Mouse (Mus musculus): ENCODE data around the gene Tubb4b. TPM values are rescaled to one million over a fixed set of nuclear protein-coding genes. Genes with fewer than 3 reads are reported as not detected.

The Tubb4b gene
- polyA plus RNA-seq, 1 experiment from 2014 or later: 387 TPM

GRCm38 (mm10) chr2:25224766-25225752, 557 bp upstream of the Tubb4b start:
- no peaks in the 10 kb centered on the region for H3K9me3 ChIP-seq (ENCODE audit: control insufficient read depth, low read length)
- peak overlapping the region; percentile 51 for H3K4me2 ChIP-seq (ENCODE audit: low read depth, low read length)
- ATAC-seq (ENCODE audit: low read depth): peak; percentile 97
- peaks cover 7% of the 10 kb centered on the region; the same call in 1 of the 2 replicates for H3K4me1 ChIP-seq (ENCODE audit: control insufficient read depth, insufficient read depth, low read length)
- H3K27ac ChIP-seq (ENCODE audit: low read depth, low read length): peak overlapping the region; percentile 91
- H3K9ac ChIP-seq (replicated peaks; ENCODE audit: low read depth, low read length): peak overlapping the region; percentile 51
- WGBS: 2% methylated on average over 41 of the region's 41 CpGs
- H3K4me3 ChIP-seq (ENCODE audit: low read depth, low read length): peak overlapping the region; percentile 81
- no peaks in the 10 kb centered on the region for H3K36me3 ChIP-seq (ENCODE audit: control insufficient read depth, insufficient read depth, low read length)
- no peaks in the 10 kb centered on the region for H3K27me3 ChIP-seq (ENCODE audit: control insufficient read depth, insufficient read depth, low read length)

GRCm38 (mm10) chr2:25223681-25224491, 616 bp downstream of the Tubb4b start:
- peak; percentile 42 for ATAC-seq (ENCODE audit: low read depth)
- H3K27me3 ChIP-seq (ENCODE audit: control insufficient read depth, insufficient read depth, low read length): no peaks in the 10 kb centered on the region
- H3K4me3 ChIP-seq (ENCODE audit: low read depth, low read length): peak overlapping the region; percentile 81
- H3K36me3 ChIP-seq (ENCODE audit: control insufficient read depth, insufficient read depth, low read length): no peaks in the 10 kb centered on the region
- H3K27ac ChIP-seq (ENCODE audit: low read depth, low read length): peak overlapping the region; percentile 86
- peak overlapping the region; percentile 94 for H3K4me2 ChIP-seq (ENCODE audit: low read depth, low read length)
- peak overlapping the region; percentile 75 for H3K9ac ChIP-seq (replicated peaks; ENCODE audit: low read depth, low read length)
- no peaks in the 10 kb centered on the region for H3K9me3 ChIP-seq (ENCODE audit: control insufficient read depth, low read length)
- 3% methylated on average over 53 of the region's 53 CpGs for WGBS
- peaks cover 7% of the 10 kb centered on the region; the same call in 1 of the 2 replicates for H3K4me1 ChIP-seq (ENCODE audit: control insufficient read depth, insufficient read depth, low read length)

- H3K27me3 ChIP-seq (ENCODE audit: control insufficient read depth, insufficient read depth, low read length): no peaks in the 10 kb centered on the region
- ATAC-seq (ENCODE audit: low read depth): no peak
- no peak overlapping the region for H3K27ac ChIP-seq (ENCODE audit: low read depth, low read length)
- H3K4me2 ChIP-seq (ENCODE audit: low read depth, low read length): no peak overlapping the region
- H3K36me3 ChIP-seq (ENCODE audit: control insufficient read depth, insufficient read depth, low read length): no peaks in the 10 kb centered on the region
- no peak overlapping the region for H3K9ac ChIP-seq (replicated peaks; ENCODE audit: low read depth, low read length)
- H3K4me1 ChIP-seq (ENCODE audit: control insufficient read depth, insufficient read depth, low read length): peaks cover 7% of the 10 kb centered on the region; the same call in 1 of the 2 replicates
- H3K9me3 ChIP-seq (ENCODE audit: control insufficient read depth, low read length): no peaks in the 10 kb centered on the region
- no peak overlapping the region for H3K4me3 ChIP-seq (ENCODE audit: low read depth, low read length)
- 75% methylated on average over 5 of the region's 5 CpGs for WGBS
Measured at GRCm38 (mm10) chr2:25221331-25221772, 3.1 kb downstream of the Tubb4b start.

DNA sequence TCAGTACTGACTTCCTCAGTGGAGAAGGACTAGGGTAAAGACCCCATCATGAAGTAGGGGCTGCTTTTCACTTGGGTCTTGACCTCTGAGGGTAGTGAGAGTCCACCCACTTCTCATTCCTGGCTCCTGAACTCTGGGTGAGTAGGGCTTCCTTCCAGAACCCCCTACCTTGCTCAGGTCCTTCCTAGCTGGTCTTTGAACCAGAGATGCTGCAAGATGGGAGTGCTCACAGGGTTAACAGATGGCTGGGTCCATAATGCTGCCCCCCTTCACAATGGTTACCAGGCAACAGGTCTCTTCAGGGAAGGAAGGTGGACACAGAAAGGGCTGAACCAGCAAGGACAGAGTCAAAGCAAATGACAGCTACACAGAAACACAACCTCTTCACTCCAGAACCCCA, 6.1 kb downstream of the Tubb4b start, which contains the start of gene Fam166a:
TSS of gene Fam166a (plus strand) at position 301 of the 400 bp plus-strand sequence.
- H3K27me3 ChIP-seq (ENCODE audit: control insufficient read depth, insufficient read depth, low read length): no peaks in the 10 kb centered on the region
- H3K4me2 ChIP-seq (ENCODE audit: low read depth, low read length): no peak within 1 kb of the TSS
- no peaks in the 10 kb centered on the region for H3K9me3 ChIP-seq (ENCODE audit: control insufficient read depth, low read length)
- no peak within 1 kb of the TSS for H3K9ac ChIP-seq (replicated peaks; ENCODE audit: low read depth, low read length)
- H3K36me3 ChIP-seq (ENCODE audit: control insufficient read depth, insufficient read depth, low read length): no peaks in the 10 kb centered on the region
- H3K27ac ChIP-seq (ENCODE audit: low read depth, low read length): no peak within 1 kb of the TSS
- ATAC-seq (ENCODE audit: low read depth): no peak
- peaks cover 3% of the 10 kb centered on the region; the same call in 1 of the 2 replicates for H3K4me1 ChIP-seq (ENCODE audit: control insufficient read depth, insufficient read depth, low read length)
- no peak within 1 kb of the TSS for H3K4me3 ChIP-seq (ENCODE audit: low read depth, low read length)

DNA sequence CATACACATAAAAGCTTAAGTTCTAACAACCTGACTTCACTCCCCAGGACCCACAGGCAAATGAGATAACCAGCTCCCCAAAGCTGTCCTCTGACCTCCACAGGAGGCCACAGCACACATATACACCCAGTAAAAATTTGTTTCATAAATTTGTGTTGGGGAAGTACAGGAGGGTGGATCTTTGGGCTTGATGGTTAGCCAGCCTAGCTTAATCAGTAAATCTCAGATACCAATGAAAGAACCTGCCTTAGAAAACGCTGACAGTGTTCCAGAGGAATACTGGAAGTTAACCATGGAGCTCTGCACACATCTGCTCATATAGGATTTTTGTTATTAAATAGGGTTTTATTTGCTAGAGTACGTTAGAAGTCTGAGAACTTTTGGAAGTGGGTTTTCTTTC, 6.8 kb downstream of the Tubb4b start:
- Histone ChIP-seq H3K27me3 (ENCODE audit: control insufficient read depth, insufficient read depth, low read length) (no peaks in the 10 kb centered on the region), H3K36me3 (ENCODE audit: control insufficient read depth, insufficient read depth, low read length) (no peaks in the 10 kb centered on the region), H3K9ac (replicated peaks; ENCODE audit: low read depth, low read length) (no peak overlapping the region), H3K4me2 (ENCODE audit: low read depth, low read length) (no peak overlapping the region), H3K4me3 (ENCODE audit: low read depth, low read length) (no peak overlapping the region), H3K27ac (ENCODE audit: low read depth, low read length) (no peak overlapping the region), H3K9me3 (ENCODE audit: control insufficient read depth, low read length) (no peaks in the 10 kb centered on the region), H3K4me1 (ENCODE audit: control insufficient read depth, insufficient read depth, low read length) (no peaks in the 10 kb centered on the region)
- ATAC-seq (ENCODE audit: low read depth): no peak
- WGBS: 65% methylated on average over 2 of the region's 2 CpGs

GRCm38 (mm10) chr2:25214444-25214843, 10.1 kb downstream of the Tubb4b start, which contains the start of gene Stpg3:
TSS of gene Stpg3 (minus strand) at chr2:25214637.
- H3K9me3 ChIP-seq (ENCODE audit: control insufficient read depth, low read length): no peaks in the 10 kb centered on the region
- no peaks in the 10 kb centered on the region for H3K27me3 ChIP-seq (ENCODE audit: control insufficient read depth, insufficient read depth, low read length)
- no peak within 1 kb of the TSS for H3K27ac ChIP-seq (ENCODE audit: low read depth, low read length)
- no peak within 1 kb of the TSS for H3K4me3 ChIP-seq (ENCODE audit: low read depth, low read length)
- no peak within 1 kb of the TSS for H3K4me2 ChIP-seq (ENCODE audit: low read depth, low read length)
- no peak within 1 kb of the TSS for H3K9ac ChIP-seq (replicated peaks; ENCODE audit: low read depth, low read length)
- ATAC-seq (ENCODE audit: low read depth): no peak
- WGBS: 82% methylated on average over 3 of the region's 3 CpGs
- no peaks in the 10 kb centered on the region for H3K36me3 ChIP-seq (ENCODE audit: control insufficient read depth, insufficient read depth, low read length)
- H3K4me1 ChIP-seq (ENCODE audit: control insufficient read depth, insufficient read depth, low read length): peaks cover 10% of the 10 kb centered on the region

DNA sequence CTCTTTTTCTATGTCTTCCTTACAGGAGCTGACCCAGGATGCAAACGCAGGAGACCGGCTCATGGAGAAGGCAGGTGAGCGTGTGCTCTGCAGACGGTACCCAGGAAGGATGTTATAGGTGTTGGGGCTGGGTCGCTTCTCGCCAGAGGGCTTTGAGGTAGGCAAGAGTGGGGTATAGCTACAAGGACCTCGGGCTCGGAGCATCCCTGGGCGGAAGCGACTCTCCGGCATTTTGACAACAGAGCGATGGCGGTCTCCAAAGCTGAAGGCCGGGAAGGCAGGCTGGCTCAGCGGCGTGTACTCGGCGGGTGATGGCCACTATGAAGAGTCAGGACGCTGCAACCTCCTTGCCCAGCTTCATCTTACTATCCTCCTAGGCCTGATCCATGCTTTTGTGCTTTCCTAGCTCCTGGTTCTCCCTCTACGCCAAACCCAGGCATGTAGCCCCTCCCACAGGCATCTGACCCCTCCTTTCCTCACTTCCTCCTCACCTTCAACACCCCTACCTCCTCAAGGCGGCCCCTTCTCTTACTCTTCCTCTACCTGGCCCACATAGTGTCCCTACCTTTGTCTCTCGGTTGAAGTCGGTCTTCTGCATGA, 11.1 kb downstream of the Tubb4b start:
- H3K36me3 ChIP-seq (ENCODE audit: control insufficient read depth, insufficient read depth, low read length): 0 out of 2 replicates have a peak, but pooled peaks cover 5% of the 10 kb centered on the region
- WGBS: 69% methylated on average over 23 of the region's 23 CpGs
- H3K9me3 ChIP-seq (ENCODE audit: control insufficient read depth, low read length): no peaks in the 10 kb centered on the region
- H3K27ac ChIP-seq (ENCODE audit: low read depth, low read length): no peak overlapping the region
- peaks cover 18% of the 10 kb centered on the region for H3K4me1 ChIP-seq (ENCODE audit: control insufficient read depth, insufficient read depth, low read length)
- no peak overlapping the region for H3K9ac ChIP-seq (replicated peaks; ENCODE audit: low read depth, low read length)
- H3K4me3 ChIP-seq (ENCODE audit: low read depth, low read length): no peak overlapping the region
- no peak overlapping the region for H3K4me2 ChIP-seq (ENCODE audit: low read depth, low read length)
- no peaks in the 10 kb centered on the region for H3K27me3 ChIP-seq (ENCODE audit: control insufficient read depth, insufficient read depth, low read length)
- no peak for ATAC-seq (ENCODE audit: low read depth)

- WGBS: under 1% methylated on average over 44 of the region's 44 CpGs
- H3K4me2 ChIP-seq (ENCODE audit: low read depth, low read length): peak within 1 kb of the TSS; percentile 92
- peak; percentile 93 for ATAC-seq (ENCODE audit: low read depth)
- H3K27me3 ChIP-seq (ENCODE audit: control insufficient read depth, insufficient read depth, low read length): no peaks in the 10 kb centered on the region
- H3K36me3 ChIP-seq (ENCODE audit: control insufficient read depth, insufficient read depth, low read length): 0 out of 2 replicates have a peak, but pooled peaks cover 12% of the 10 kb centered on the region
- H3K9me3 ChIP-seq (ENCODE audit: control insufficient read depth, low read length): no peaks in the 10 kb centered on the region
- H3K4me1 ChIP-seq (ENCODE audit: control insufficient read depth, insufficient read depth, low read length): peaks cover 20% of the 10 kb centered on the region
- peak within 1 kb of the TSS; percentile 90 for H3K9ac ChIP-seq (replicated peaks; ENCODE audit: low read depth, low read length)
- peak within 1 kb of the TSS; percentile 87 for H3K4me3 ChIP-seq (ENCODE audit: low read depth, low read length)
- peak within 1 kb of the TSS; percentile 85 for H3K27ac ChIP-seq (ENCODE audit: low read depth, low read length)
Measured at GRCm38 (mm10) chr2:25211121-25211670, 13.3 kb downstream of the Tubb4b start, which contains the start of gene Nelfb. TSS of gene Nelfb (minus strand) at chr2:25211489.
